Mouse (Mus musculus): Measurements from ENCODE around the gene Zw10.

Gene Zw10

DNA sequence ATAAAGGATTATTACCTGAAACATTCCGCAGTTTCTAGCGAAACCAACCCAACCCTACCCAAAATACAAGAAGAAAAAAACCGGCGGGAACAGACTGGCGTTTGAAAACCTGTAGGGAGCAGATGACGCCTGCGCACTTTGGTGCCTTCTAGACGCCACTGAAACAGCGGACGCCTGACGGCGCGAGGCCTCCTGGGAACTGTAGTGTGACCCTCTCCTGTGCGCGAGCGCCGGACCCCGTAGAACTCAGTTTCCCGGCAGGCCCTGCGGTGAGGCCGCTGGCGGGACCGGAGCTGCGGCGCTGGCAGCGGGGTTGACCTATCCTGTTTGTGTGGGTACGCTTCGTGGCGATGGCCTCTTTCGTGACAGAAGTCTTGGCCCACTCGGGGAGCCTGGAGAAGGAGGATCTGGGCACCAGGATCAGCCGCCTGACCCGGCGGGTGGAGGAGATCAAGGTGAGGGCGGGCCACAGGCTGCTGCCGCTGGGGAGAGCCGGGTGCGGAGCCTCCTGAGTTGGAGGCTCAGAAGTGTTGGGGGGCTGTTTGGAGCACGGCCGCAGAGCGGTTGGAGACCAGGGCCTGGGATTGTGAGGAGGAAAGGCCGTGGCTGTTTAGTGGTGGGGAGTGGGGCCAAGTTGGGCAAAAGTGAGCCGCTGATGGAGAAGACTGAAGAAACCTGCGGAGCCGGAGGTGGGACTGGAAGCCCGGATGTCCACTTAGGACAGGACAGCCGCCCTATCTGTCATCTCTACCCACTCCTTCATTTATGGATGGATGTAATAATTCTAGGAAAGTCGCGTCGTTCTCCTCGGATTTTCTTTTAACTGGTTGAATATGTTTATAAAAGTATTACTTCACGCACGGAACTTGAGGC, at the start of gene Zw10:
Zw10 (plus strand) TSS at position 281 of the 873 bp plus-strand sequence.
- in situ Hi-C loops (cut with MboI) = loop anchor here (10.0 kb wide), 1 partner anchor 61 kb away; no protein-coding TSS in a partner anchor

DNA sequence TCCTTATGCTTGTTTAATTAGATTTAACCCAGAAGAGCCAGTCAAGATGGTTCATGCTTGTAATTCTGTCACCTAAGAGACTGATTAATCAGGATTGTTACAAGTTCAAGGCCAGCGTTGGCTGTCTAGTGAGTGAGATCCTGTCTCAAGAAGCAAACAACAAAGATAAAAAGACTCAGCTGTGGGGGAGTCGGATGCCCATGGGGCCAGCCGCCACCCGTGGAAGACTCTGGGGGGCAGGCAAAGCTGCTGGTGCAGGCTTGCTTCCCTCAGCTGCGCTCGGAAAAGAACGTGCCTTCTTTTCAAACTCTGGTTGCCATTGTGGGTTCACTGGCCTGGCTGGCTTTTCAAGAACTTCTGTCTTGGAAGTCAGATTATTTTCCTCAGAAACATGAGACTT, 39.6 kb upstream of the Zw10 start:
- in situ Hi-C loops (cut with MboI) = no loop called here

DNA sequence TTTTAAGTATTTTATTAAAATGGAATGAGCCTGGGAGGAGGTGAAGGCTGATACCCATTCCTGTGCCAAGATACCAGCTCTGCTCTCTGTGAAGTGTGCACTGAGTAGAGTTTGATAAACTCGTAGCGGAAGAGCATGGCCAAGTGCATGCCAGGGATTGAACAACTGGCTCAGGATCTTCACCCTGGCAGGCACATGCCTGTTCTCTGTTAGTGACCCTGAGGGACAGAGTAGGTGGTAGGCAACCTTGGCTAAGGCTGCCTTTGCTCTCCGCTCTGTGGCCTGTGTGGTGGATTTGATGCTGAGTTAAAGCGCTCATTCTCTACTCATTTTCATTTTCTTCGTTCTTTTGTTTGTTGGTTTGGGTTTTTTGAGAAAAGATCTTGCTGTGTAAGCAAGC, 34.1 kb upstream of the Zw10 start:
- in situ Hi-C loops (cut with MboI) = no loop called here

DNA sequence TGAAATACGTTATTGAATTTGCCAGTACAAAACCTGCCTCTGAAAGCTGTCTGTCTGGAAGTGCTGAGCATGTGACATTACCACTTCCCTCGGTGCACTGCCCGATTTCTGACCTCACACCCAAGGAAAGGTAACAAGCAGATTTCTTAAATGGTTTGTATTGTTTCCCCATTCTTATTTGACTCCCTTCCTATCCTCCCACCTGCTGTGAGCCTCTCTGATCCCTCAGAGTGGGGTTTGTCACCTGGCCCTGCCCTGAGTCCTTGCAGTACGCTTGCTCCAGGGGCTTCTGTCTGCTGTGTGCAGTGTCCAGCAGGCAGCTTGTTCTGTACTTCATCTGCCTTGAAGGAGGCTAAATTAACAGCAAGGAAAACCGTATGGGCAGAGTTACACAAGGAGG, 31.5 kb upstream of the Zw10 start:
- in situ Hi-C loops (cut with MboI) = no loop called here

DNA sequence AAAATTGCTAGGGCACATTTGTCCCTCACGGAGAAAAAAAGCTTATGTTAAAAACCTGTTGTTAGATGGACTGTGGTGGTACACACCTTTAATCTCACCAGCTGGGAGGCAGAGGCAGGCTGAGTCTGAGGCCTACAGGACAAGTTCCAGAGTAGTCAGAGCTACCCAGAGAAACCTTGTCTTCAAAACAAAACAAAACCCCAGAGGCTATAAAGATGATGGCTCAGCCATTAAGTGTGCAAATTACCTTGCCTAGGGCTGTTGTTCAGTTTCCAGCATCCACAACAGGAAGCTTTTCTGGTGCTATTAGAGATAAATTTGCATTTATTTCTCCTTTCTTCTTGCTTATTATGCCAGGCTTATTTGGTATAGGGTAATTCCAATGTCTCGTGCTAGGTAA, 30.9 kb upstream of the Zw10 start:
- in situ Hi-C loops (cut with MboI) = no loop called here

DNA sequence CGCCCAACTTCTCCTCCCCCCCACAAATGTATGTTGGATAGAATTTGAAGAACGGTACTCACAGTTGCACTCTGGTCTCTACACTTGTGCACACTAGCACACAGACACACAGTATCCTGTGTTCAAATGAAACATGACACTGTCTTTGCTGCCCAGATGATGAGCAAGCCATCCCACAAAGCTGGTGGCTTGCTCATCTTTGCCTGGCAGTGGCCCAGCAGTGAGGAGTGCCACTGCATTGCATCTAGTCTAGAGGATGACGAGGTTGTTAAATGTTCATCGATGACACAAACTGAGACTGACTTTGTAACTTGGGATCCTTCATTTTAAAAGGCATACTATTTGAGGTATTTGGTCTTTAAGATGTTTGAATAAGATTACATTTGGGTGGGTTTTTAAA, 20.6 kb upstream of the Zw10 start:
- in situ Hi-C loops (cut with MboI) = no loop called here

DNA sequence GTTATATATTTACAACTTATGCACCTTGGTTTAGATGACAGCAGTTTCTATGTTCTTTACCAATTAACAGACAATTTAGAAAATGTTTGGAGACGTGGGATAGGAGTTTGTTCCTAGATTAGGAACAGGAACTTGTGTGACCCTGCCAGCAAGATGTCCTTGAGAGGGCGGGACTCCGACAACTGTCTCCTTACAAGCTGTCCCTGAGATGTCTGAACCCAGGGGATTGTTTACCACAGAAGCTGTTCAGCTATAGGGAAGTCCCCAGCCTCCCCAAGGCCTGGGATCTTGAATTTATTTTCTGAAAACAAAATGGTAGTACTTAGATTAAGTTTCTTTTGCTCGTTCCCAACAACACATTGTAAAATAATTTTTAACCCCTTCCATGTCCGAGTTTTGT, 4.5 kb upstream of the Zw10 start:
- in situ Hi-C loops (cut with MboI) = loop anchor here (10.0 kb wide), 1 partner anchor 56 kb away; no protein-coding TSS in a partner anchor

DNA sequence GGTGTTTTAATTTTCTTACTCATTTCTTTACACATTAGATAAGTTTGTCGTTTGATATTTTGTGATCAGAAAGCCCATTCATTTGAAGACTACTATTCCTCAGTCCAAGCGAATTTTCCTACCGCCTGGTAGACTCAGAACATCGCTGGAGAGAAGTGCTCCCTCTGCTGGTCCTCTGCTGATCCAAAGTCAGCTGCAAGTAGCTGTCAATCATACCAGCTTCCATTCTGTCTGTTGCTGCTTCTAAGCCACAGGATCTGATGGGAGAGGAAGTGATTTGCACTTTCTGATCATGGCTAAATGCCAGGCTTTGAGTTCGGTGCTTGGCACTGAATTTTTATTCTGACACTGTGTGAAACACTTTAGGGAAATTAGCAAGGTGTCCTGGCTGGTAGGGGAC, 4.1 kb upstream of the Zw10 start:
- in situ Hi-C loops (cut with MboI) = loop anchor here (10.0 kb wide), 1 partner anchor 57 kb away; no protein-coding TSS in a partner anchor

DNA sequence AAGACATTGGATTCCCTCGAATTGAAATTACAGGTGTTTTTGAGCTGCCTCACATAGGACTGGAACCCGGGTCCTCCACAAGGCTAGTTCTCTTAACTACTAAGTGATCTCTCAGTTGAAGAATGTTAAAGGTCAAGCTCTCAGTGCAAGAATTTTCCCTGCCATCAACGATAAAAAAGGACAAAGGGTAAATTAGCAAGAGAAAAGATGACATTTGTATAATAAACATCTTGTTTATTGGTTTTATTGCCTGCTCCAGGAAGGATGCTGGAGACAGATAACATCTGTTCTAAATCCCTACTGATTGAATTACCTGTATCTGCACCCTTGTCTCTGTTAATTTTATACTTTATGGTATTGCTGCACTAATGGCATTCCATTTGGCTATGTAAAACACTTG, 1.4 kb upstream of the Zw10 start:
- in situ Hi-C loops (cut with MboI) = loop anchor here (10.0 kb wide), 1 partner anchor 59 kb away; no protein-coding TSS in a partner anchor

DNA sequence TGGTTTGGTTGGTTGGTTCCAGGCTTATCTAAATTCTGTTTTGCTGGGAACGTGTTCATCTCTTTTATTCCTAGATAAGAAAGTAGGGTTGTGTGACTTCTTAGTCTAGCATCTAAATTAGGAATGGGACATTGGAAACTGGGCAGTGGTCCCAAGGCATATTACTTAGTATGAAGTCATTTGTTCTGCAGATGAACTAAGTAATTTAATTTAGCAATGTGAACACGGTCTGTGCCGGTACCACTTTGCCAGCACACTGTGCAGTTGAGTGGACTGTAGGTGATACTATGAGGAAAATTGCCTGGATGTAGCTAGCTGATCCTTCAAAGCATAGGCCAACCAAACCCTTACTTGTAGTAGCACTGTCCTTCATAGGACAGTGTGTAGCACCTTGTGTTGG, 21.4 kb downstream of the Zw10 start:
- in situ Hi-C loops (cut with MboI) = no loop called here

DNA sequence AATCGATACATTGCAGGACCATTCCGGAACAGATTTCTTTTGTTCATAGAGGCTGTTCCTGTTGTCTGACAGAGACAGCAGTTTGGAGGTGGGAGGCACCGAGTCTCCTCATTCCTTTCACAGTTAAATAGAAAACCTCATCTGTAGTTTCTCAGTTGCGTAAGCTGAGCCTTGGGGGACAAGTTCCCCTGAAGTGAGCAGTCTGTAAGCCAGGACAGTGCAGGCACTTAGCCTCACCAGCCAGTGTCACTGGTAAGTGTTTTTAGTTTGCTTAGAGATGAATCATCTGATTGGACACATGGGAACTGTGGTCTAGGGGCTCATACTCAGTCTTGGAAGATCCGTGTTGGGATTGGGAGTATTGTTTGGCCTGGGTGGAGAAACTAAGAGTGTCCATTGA, 25.7 kb downstream of the Zw10 start, which contains the start of gene Tmprss5:
Tmprss5 (plus strand) TSS at position 154 of the 400 bp plus-strand sequence.
- in situ Hi-C loops (cut with MboI) = no loop called here

DNA sequence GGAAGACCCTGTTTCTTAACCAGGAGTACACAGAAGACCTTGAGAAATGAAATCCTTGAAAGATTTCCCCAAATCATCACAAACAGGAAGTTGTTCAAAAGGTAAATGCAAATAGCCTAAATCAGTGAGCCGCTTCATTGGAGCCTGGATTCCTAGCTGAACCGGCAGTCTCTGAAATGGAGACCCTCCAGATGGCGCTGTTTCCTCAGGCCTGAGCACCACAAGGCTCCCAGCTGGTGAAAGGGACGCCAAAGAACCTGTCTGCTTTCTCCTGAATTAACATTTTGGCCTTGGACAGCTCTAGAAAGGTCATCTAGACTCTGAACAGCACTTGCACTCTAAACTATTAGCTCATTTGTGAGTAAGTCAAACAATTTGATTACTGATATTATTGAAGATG, 26.1 kb downstream of the Zw10 start:
- in situ Hi-C loops (cut with MboI) = no loop called here

DNA sequence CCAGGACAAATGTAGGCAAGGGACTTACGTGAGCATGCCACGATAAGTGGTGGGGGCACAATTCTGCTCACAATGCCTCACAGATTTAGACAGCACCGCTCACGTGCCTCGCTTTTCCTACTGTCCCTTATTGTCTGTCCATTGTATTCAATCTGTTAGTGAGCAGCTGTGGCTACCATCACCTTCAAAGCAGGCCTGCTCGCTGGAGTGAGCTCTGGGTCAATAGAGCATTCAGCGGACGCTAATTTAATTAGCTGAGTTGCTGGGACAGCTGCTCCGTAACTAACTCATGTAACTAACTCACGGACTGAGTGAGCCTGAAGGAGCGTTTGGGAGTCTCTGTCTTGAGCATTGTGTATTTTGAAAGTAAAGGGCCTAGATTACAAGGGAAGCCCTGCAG, 31.9 kb downstream of the Zw10 start:
- in situ Hi-C loops (cut with MboI) = no loop called here

DNA sequence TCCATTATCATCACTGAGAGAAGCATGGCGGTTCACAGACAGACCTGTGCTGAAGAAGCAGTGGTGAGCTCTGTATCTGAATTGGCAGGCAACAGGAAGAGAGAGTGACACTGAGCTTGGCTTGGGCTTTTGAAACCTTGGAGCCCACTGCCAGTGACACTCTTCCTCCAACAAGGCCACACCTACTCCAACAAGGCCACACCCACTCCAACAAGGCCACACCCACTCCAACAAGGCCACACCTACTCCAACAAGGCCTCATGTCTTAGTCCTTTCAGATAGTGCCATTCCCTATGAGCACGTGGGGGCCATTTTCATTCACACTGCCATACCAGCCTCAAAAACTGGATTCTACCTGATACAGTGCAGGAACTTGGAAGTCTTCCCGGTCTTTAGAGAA, 43.5 kb downstream of the Zw10 start:
- in situ Hi-C loops (cut with MboI) = no loop called here

DNA sequence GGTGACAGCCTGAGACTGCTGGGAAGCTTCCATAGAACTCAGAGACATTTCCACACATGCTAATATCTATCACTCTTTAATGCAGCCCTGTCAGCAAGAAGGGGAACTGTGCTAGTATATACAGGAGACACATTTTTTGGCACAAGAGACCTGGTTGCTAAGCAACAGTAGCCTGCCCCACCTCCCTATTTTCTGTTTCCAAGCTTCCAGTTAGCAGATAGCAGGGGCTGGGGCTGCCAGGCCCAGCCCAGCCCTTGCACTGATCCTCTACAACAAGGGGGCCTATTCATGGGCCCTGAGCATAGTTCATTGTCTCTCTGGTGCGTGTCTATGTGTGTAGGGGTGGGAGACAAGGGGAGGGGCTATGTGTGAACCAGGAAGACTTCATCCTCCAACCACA, 46.9 kb downstream of the Zw10 start:
- in situ Hi-C loops (cut with MboI) = no loop called here

DNA sequence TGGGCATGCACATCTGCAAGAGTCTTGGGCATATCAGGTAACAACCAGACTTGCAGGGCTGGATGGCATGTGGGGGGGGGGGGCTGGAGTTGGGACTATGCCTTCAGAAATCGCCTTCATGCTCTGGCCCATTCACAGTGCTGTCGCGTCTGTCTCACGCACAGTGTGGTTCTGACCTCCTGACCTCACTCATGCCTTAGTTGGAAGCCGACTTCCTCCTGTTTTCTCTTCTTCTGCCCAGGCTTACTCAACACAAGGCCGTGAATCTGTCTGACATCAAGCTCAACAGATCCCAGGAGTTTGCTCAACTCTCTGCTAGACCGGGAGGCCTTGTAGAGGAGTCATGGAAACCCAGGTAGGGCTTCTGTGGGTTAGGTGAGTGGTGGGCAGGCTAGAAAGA, 53.7 kb downstream of the Zw10 start:
- in situ Hi-C loops (cut with MboI) = no loop called here

DNA sequence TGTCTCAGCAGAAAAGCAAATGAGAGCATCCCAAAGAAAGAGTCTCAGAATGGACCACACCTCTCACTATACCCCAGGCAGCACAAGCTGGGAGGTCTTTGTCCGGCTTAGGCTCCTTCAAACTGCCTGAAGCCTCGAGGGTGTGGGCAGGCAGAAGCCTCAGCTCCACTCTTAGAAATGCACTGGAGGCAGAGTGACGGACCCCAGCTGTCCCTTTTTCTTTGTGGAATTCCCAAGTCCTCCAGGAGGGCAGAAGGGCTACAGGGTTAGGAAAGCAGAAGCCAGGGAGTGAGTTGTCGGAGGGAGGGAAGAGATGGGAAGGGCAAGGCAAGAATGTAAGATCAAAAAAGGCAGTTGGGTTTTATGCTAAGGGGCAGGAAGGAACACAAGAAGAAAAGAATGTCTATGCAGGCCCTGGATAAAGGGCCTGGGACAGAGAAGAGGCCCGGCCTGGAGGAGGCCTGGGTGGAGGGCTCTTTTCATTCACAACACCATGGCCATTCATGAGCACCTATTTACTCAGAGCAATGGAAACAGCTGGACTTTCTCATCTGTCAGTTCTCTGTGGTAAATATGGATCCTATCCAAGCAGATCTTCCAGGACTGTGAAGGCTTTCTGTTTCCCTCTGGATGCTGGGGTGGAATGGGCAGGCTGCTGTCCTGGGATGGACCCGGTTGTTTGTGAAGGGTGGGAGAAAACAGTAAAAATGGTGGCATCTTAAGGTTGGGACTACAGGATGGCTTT, 55.2 kb downstream of the Zw10 start:
- in situ Hi-C loops (cut with MboI) = no loop called here

DNA sequence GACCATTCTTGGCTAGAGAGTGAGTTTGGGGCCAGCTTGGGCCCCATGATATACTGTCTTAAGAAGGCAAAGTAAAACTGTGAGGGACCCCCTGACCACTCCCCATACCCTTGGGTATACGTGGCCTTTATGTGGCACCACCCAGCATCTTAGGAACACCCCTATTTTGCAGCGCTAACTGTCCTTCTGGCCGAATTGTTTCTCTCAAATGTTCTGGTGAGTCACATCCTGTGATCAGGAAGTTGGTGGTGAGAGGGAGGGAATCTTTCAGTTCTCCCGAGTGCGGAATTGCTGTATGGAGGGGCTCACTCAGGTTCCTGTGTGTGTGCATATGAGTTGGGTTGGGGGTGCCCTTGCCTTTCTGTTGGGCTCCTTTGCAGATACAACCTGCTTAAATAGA, 55.9 kb downstream of the Zw10 start:
- in situ Hi-C loops (cut with MboI) = no loop called here

DNA sequence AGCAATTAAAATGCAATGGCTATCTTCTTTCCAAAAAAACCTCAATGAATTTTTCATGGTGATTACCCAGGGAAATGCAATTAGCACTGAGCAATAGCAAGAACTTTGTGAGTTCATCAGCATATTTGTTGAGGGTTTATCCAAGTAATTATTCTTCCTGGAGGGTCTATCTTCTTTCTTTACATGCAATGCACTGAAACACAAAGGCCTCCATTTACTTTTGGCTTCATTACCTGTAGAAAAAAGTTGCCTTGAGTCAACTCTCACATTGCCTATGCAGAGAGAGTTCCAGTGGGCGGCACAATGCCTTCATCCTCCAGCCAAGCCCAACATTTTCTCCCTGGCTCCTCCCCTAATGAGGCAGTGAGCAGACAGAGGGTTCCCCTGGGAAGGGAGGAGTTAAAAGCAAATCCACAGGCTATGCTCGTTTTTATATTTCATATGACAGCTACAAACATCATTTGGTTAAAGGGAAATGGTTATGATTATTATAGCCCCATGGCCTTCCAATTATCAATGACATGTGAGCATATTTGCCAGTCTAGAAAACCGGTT, 62.9 kb downstream of the Zw10 start:
- in situ Hi-C loops (cut with MboI) = no loop called here

DNA sequence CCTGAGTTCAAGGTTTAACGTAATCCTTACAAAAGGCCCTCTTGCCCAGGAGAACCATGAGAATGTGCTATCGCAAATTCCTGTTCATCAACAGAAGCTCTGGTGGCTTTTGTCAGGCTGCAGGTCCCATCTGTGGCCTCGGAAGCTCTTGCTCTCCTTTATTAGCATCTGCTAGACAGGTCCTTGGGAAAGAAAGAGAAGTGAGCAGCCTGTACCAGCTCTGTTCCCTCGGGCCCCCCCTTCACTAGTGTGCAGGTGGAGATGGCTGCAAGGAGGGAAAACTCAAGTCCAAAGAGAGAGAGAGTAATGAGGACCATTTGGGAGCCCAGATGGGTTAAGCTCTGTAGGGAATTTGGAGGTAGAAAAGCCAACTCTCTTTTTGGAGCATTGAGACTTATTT, 64.3 kb downstream of the Zw10 start:
- in situ Hi-C loops (cut with MboI) = no loop called here

DNA sequence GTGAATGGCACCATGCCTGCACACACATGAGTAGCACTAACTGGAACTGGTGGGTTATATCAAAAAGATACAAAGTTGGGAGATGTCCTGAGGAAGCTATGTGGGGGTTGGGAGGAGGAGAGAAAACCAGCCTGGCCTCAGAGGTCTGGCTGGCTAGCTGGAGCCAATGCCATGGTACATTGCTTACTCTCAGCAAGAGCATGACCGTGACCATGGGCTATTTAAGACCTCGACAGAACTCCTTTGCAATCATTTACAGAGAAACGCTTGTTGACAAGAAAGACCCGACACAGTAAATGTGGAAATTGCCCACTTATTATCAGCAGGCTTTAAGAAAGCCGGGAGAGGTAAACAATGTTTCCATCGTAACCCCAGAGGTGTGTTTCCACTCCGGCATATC, 70.3 kb downstream of the Zw10 start:
- in situ Hi-C loops (cut with MboI) = no loop called here

All from mature B cell (primary cell).